Mouse (Mus musculus) layer of hippocampus, adult 2 months (tissue): ENCODE measurements around the gene Akap10. TPM values are rescaled to one million over a fixed set of nuclear protein-coding genes. Genes with fewer than 3 reads are reported as not detected.
"Not testable (repeated sequence)": the region's sequence is repeated elsewhere in the genome, so short reads cannot be mapped to it uniquely, and the experiment has no call there.

Experiments used
- DNase-seq, 2 experiments: peaks; one replicate each; pipeline ENCODE4 v3.0.0; 2022; ENCODE audit warnings: low spot score in 2 of 2
- H3K27ac ChIP-seq: fragments of 200-600 bp; 2 replicates; pipeline ENCODE4 v1.8.1; 2022
- H3K4me3 ChIP-seq: fragments of 200-600 bp; 2 replicates; pipeline ENCODE4 v1.8.1; 2022; ENCODE audit warnings: mild to moderate bottlenecking
- CTCF ChIP-seq: fragments of 200-600 bp; conservative IDR thresholded peaks from 2 replicates; pipeline ENCODE4 v1.8.1; 2022; ENCODE audit warnings: antibody characterized with exemption, mild to moderate bottlenecking, moderate library complexity
- total RNA-seq, 2 experiments: library from RNA; stranded (reverse); gene quantifications; 2 replicates each; pipeline ENCODE4 v1.2.3; 2021

The Akap10 gene
- total RNA-seq, 2 experiments from 2014 or later = 32.7 to 37.0 TPM

GRCm38 (mm10) chr11:61840663-61841062 lies 89.4 kb downstream of the Akap10 start:
- DNase-seq, H3K4me3 ChIP-seq, H3K27ac ChIP-seq: not testable (repeated sequence)
- TF ChIP-seq CTCF = peak; percentile 49

GRCm38 (mm10) chr11:61839940-61840339 lies 90.1 kb downstream of the Akap10 start:
- no peak for DNase-seq
- Histone ChIP-seq H3K4me3 (no peak overlapping the region), H3K27ac (no peak overlapping the region)
- no peak for TF ChIP-seq CTCF

GRCm38 (mm10) chr11:61839182-61839581 lies 90.9 kb downstream of the Akap10 start:
- H3K4me3 ChIP-seq = no peak overlapping the region
- H3K27ac ChIP-seq = no peak overlapping the region
- TF ChIP-seq CTCF = no peak
- DNase-seq = no peak

Other genes with a start within 250 kb of the Akap10 start
- gene Fam83g, start 246.2 kb downstream of the Akap10 start, total RNA-seq = not detected
- gene Slc5a10, start 209.4 kb downstream of the Akap10 start, total RNA-seq = under 1 TPM; 0.31 to 0.47 TPM
- gene Prpsap2, start 168.2 kb downstream of the Akap10 start, total RNA-seq = 10 to 100 TPM; 50.8 to 51.0 TPM
- gene Ulk2, start 75.2 kb downstream of the Akap10 start, total RNA-seq = 10 to 100 TPM; 71.2 to 74.3 TPM
- 10 to 100 TPM; 85.8 to 91.6 TPM for gene Specc1, start 26.5 kb upstream of the Akap10 start, total RNA-seq